Mouse (Mus musculus): ENCODE measurements around the gene Inhbe.

DNA sequence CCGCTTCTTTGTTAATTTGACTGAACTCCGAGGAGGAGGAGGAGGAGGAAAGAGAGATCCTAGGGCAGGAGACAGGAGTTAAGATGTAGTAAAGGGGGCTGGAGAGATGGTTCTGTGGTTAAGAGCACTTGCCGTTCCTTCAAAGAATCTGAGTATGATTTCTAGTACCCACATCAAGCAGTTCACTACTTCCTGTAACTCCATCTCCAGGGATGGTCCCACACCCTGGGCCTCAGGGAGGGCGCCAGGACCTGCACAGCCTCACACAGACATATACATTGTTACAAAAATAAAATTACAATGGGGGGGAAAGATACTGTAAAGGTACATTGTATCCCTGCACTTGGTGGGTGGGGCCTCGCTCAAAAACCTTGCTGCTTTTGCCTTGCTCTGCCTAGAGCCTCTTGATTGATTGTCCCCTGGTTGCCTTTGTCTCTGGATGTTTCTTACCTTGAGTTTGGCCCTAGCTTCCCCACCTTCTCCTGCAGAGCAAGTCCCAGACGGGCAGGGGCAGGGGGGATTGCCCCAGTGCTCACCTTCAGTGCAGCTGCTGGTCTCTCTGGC, 16.6 kb downstream of the Inhbe start:
- TF ChIP-seq CTCF (IDR thresholded peaks at IDR 0.05; ENCODE audit: low read depth) (no peak), EP300 (IDR thresholded peaks at IDR 0.05; ENCODE audit: low read depth) (no peak)

All from heart, postnatal 0 days (tissue).